Mouse (Mus musculus) heart, embryonic 13.5 days (tissue): ENCODE data around the gene Gale. TPM values are rescaled to one million over a fixed set of nuclear protein-coding genes. Genes with fewer than 3 reads are reported as not detected.

Experiments used
- ATAC-seq: fragments of 200-750 bp; cut with Nextera tagmentation; 2 replicates; pipeline ENCODE4 v1.8.0; 2017; ENCODE audit warnings: moderate TSS enrichment; ENCODE audit not compliant: insufficient number of reproducible peaks, low FRiP score, low TSS enrichment; ENCODE audit errors: extremely low read depth
- H3K27ac ChIP-seq: fragments of 300-500 bp; sonication (generic); replicated peaks from 2 replicates; pipeline ENCODE4 v1.5.1; 2015; ENCODE audit warnings: moderate library complexity, mild to moderate bottlenecking, inconsistent platforms
- H3K27me3 ChIP-seq: fragments of 300-500 bp; sonication (generic); replicated peaks from 2 replicates; pipeline ENCODE4 v1.6.1; 2015; ENCODE audit warnings: mild to moderate bottlenecking, inconsistent platforms
- H3K36me3 ChIP-seq: fragments of 300-500 bp; sonication (generic); 2 replicates; pipeline ENCODE4 v1.6.1; 2015; ENCODE audit warnings: mild to moderate bottlenecking, inconsistent platforms
- H3K4me1 ChIP-seq: fragments of 300-500 bp; sonication (generic); 2 replicates; pipeline ENCODE4 v1.6.1; 2015; ENCODE audit warnings: inconsistent platforms
- H3K4me2 ChIP-seq: fragments of 300-500 bp; sonication (generic); 2 replicates; pipeline ENCODE4 v1.6.1; 2015; ENCODE audit warnings: inconsistent platforms, mild to moderate bottlenecking, moderate library complexity
- H3K4me3 ChIP-seq: fragments of 300-500 bp; sonication (generic); 2 replicates; pipeline ENCODE4 v1.5.1; 2015; ENCODE audit warnings: moderate library complexity, mild to moderate bottlenecking, inconsistent platforms
- H3K9ac ChIP-seq: fragments of 300-500 bp; sonication (generic); 2 replicates; pipeline ENCODE4 v1.6.1; 2015; ENCODE audit warnings: inconsistent platforms, mild to moderate bottlenecking, moderate library complexity
- H3K9me3 ChIP-seq: fragments of 300-500 bp; sonication (generic); 2 replicates; pipeline ENCODE4 v1.6.1; 2016; ENCODE audit warnings: inconsistent platforms
- WGBS: fragments of 180-500 bp; shearing (Covaris S2); methylation state at CpG from one replicate; pipeline ENCODE4 v1.1.7; 2015; ENCODE audit warnings: mixed read lengths; 5-methylcytosine and 5-hydroxymethylcytosine counted together
- polyA plus RNA-seq: library from polyadenylated mRNA; unstranded; fragments of >200 nt; fragmentation: Nextera tagmentation; extraction: Ambion mirVana; gene quantifications from 2 replicates; pipeline ENCODE4 v1.2.1, GENCODE M21; 2015

The Gale gene
- polyA plus RNA-seq, 1 experiment from 2014 or later = 28.7 TPM

- Histone ChIP-seq H3K9me3 (0 out of 2 replicates have a peak, but pooled peaks cover 4% of the 10 kb centered on the region), H3K27ac (peak within 1 kb of the TSS; percentile 91), H3K4me1 (peaks cover 24% of the 10 kb centered on the region), H3K9ac (peak within 1 kb of the TSS; percentile 98), H3K36me3 (peaks cover 34% of the 10 kb centered on the region), H3K4me2 (peak within 1 kb of the TSS; percentile 96), H3K27me3 (no peaks in the 10 kb centered on the region), H3K4me3 (peak within 1 kb of the TSS; percentile 91)
- peak; percentile 90 for ATAC-seq
- under 1% methylated on average over 81 of the region's 81 CpGs for WGBS
These were observed 23.6 kb downstream of the Gale start, which contains the start of gene Pithd1 for GRCm38 (mm10) chr4:135986943-135987710. TSS of gene Pithd1 (minus strand) at chr4:135987264.

- ATAC-seq = no peak
- Histone ChIP-seq H3K4me2 (peak overlapping the region; percentile 96), H3K9me3 (0 out of 2 replicates have a peak, but pooled peaks cover 4% of the 10 kb centered on the region), H3K27ac (peak overlapping the region; percentile 91), H3K36me3 (peaks cover 28% of the 10 kb centered on the region), H3K4me1 (peaks cover 24% of the 10 kb centered on the region), H3K9ac (peak overlapping the region; percentile 98), H3K4me3 (peak overlapping the region; percentile 91), H3K27me3 (no peaks in the 10 kb centered on the region)
- WGBS = 70% methylated on average over 9 of the region's 9 CpGs
These were observed 24.2 kb downstream of the Gale start for GRCm38 (mm10) chr4:135987714-135988113.

- no peaks in the 10 kb centered on the region for H3K27me3 ChIP-seq
- ATAC-seq = no peak
- no peak overlapping the region for H3K4me2 ChIP-seq
- H3K4me3 ChIP-seq = no peak overlapping the region
- no peaks in the 10 kb centered on the region for H3K36me3 ChIP-seq
- WGBS = 91% methylated on average over 6 of the region's 6 CpGs
- no peaks in the 10 kb centered on the region for H3K4me1 ChIP-seq
- H3K27ac ChIP-seq = no peak overlapping the region
- no peak overlapping the region for H3K9ac ChIP-seq
- H3K9me3 ChIP-seq = peaks cover 13% of the 10 kb centered on the region
These were observed 30.4 kb downstream of the Gale start for GRCm38 (mm10) chr4:135993941-135994340.

GRCm38 (mm10) chr4:135995118-135995517, 31.6 kb downstream of the Gale start:
- Histone ChIP-seq H3K27ac (no peak overlapping the region), H3K4me1 (no peaks in the 10 kb centered on the region), H3K4me3 (no peak overlapping the region), H3K4me2 (no peak overlapping the region), H3K36me3 (no peaks in the 10 kb centered on the region), H3K9ac (no peak overlapping the region), H3K9me3 (peaks cover 13% of the 10 kb centered on the region), H3K27me3 (no peaks in the 10 kb centered on the region)
- WGBS = 77% methylated on average over 4 of the region's 4 CpGs
- ATAC-seq = no peak

- H3K9me3 ChIP-seq = no peaks in the 10 kb centered on the region
- H3K27ac ChIP-seq = no peak overlapping the region
- no peak overlapping the region for H3K4me3 ChIP-seq
- H3K4me2 ChIP-seq = no peak overlapping the region
- H3K27me3 ChIP-seq = no peaks in the 10 kb centered on the region
- no peak for ATAC-seq
- H3K9ac ChIP-seq = no peak overlapping the region
- H3K36me3 ChIP-seq = peaks cover 80% of the 10 kb centered on the region
- 72% methylated on average over 5 of the region's 5 CpGs for WGBS
- H3K4me1 ChIP-seq = no peaks in the 10 kb centered on the region
These were observed 40.7 kb downstream of the Gale start for GRCm38 (mm10) chr4:136004107-136004675.

GRCm38 (mm10) chr4:136004921-136005320, 41.4 kb downstream of the Gale start:
- H3K36me3 ChIP-seq = peaks cover 87% of the 10 kb centered on the region
- no peak overlapping the region for H3K9ac ChIP-seq
- no peak overlapping the region for H3K4me2 ChIP-seq
- no peak for ATAC-seq
- no peak overlapping the region for H3K27ac ChIP-seq
- H3K4me3 ChIP-seq = no peak overlapping the region
- H3K4me1 ChIP-seq = no peaks in the 10 kb centered on the region
- 93% methylated on average over 2 of the region's 2 CpGs for WGBS
- H3K9me3 ChIP-seq = no peaks in the 10 kb centered on the region
- no peaks in the 10 kb centered on the region for H3K27me3 ChIP-seq

GRCm38 (mm10) chr4:136006821-136007220, 43.3 kb downstream of the Gale start:
- Histone ChIP-seq H3K27ac (no peak overlapping the region), H3K4me3 (no peak overlapping the region), H3K4me2 (no peak overlapping the region), H3K36me3 (peaks cover 96% of the 10 kb centered on the region), H3K9me3 (no peaks in the 10 kb centered on the region), H3K27me3 (no peaks in the 10 kb centered on the region), H3K4me1 (no peaks in the 10 kb centered on the region), H3K9ac (no peak overlapping the region)
- 91% methylated on average over 3 of the region's 3 CpGs for WGBS
- ATAC-seq = no peak

GRCm38 (mm10) chr4:136008782-136009447, 45.4 kb downstream of the Gale start:
- no peaks in the 10 kb centered on the region for H3K9me3 ChIP-seq
- no peaks in the 10 kb centered on the region for H3K27me3 ChIP-seq
- no peak overlapping the region for H3K9ac ChIP-seq
- no peaks in the 10 kb centered on the region for H3K4me1 ChIP-seq
- no peak for ATAC-seq
- WGBS = 95% methylated on average over 8 of the region's 8 CpGs
- peaks cover 94% of the 10 kb centered on the region for H3K36me3 ChIP-seq
- H3K4me3 ChIP-seq = no peak overlapping the region
- H3K4me2 ChIP-seq = no peak overlapping the region
- no peak overlapping the region for H3K27ac ChIP-seq

GRCm38 (mm10) chr4:136010586-136010985, 47.1 kb downstream of the Gale start:
- H3K27ac ChIP-seq = no peak overlapping the region
- no peak overlapping the region for H3K4me3 ChIP-seq
- ATAC-seq = no peak
- H3K9ac ChIP-seq = no peak overlapping the region
- H3K36me3 ChIP-seq = peaks cover 82% of the 10 kb centered on the region
- no peaks in the 10 kb centered on the region for H3K9me3 ChIP-seq
- no peaks in the 10 kb centered on the region for H3K4me1 ChIP-seq
- WGBS = 90% methylated on average over 4 of the region's 4 CpGs
- H3K27me3 ChIP-seq = no peaks in the 10 kb centered on the region
- H3K4me2 ChIP-seq = no peak overlapping the region

GRCm38 (mm10) chr4:136016059-136016602, 52.6 kb downstream of the Gale start:
- no peak overlapping the region for H3K4me3 ChIP-seq
- WGBS = 77% methylated on average over 3 of the region's 3 CpGs

More at GRCm38 (mm10) chr4:136016059-136016602, 52.6 kb downstream of the Gale start:
- no peak overlapping the region for H3K4me2 ChIP-seq
- H3K9me3 ChIP-seq = no peaks in the 10 kb centered on the region
- H3K4me1 ChIP-seq = peaks cover 22% of the 10 kb centered on the region
- H3K9ac ChIP-seq = no peak overlapping the region
- H3K36me3 ChIP-seq = peaks cover 44% of the 10 kb centered on the region
- no peaks in the 10 kb centered on the region for H3K27me3 ChIP-seq
- no peak overlapping the region for H3K27ac ChIP-seq
- ATAC-seq = no peak
